Mouse (Mus musculus) liver, embryonic 14.5 days (tissue): ENCODE measurements around the gene Necab3.

ENCODE experiments used
- CTCF ChIP-seq: IDR thresholded peaks from 2 replicates; pipeline ENCODE4 v1.5.1; 2016; ENCODE audit warnings: antibody characterized with exemption, low read depth, control low read depth
- EP300 ChIP-seq: IDR thresholded peaks from 2 replicates; pipeline ENCODE4 v1.6.1; 2016; ENCODE audit warnings: antibody characterized with exemption, low read depth

DNA sequence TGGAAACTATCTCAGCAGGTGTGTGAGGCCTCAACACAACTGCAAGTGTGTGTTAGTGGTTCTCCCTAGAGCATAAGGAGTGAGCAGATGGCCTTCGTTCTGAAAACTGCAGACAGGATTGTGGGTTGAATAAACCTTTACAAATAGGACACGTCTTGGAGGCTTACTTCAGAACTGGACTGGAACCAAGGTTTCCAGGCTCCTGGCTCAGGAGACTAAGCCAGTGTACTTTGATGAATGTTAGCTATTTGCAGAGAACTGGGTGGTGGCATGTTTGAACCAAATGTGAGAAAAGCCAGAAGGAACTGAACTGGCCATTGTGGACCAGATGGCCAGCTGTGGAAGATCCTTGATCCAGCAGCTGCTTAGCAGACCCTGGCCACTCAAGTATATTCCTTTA, 20.4 kb downstream of the Necab3 start:
- no peak for TF ChIP-seq CTCF
- TF ChIP-seq EP300, result no peak
